Mouse (Mus musculus) frontal cortex, adult 2 months (tissue): ENCODE measurements around the gene Cd47. TPM values are rescaled to one million over a fixed set of nuclear protein-coding genes. Genes with fewer than 3 reads are reported as not detected.
A peak's percentile ranks its signal among the peaks of the same experiment; 100 is the strongest.

Experiments
- DNase-seq, 2 experiments: peaks; one replicate each; pipeline ENCODE4 v3.0.0; 2022; ENCODE audit warnings: low spot score in 1 of 2; ENCODE audit errors: extremely low spot score in 1 of 2
- polyA plus RNA-seq: library from polyadenylated mRNA; depleted of rRNA; stranded (reverse); fragments of >200 nt; gene quantifications from 2 replicates; pipeline ENCODE4 v1.2.3, GENCODE M21; 2012

The Cd47 gene
- polyA plus RNA-seq, 1 experiment, result 127 TPM

DNA sequence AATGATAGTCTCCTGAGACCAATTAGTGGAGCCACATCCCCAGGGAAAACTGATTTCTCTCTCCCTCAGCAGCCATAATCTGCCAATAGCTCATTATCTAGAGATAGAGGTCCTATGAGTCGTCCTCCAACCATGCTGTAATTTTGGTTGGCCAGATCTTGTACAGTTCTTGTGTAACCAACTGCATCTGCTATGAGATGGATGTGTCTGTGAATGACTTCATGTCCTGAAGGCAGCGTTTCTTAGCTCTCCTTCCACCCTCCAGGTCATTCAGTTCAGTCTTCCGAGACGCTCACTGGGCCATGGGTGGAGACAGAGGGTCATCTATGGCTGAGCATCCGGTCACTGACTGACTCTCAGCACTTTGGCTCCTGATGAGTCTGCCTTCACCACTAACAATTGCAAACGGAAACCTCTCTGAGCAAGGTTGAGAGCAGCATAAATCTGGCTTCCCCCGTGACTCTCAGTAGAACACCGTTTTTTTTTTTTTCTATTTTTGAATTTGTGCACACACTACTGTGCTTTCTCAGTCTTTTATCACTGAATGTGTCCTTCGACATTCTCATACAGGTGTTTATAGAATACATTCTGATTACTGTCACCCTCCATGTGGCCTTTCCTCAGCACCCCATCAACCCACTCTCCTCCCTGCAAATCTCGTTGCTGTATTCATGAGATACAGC, 104.1 kb downstream of the Cd47 start:
- DNase-seq, result no peak

DNA sequence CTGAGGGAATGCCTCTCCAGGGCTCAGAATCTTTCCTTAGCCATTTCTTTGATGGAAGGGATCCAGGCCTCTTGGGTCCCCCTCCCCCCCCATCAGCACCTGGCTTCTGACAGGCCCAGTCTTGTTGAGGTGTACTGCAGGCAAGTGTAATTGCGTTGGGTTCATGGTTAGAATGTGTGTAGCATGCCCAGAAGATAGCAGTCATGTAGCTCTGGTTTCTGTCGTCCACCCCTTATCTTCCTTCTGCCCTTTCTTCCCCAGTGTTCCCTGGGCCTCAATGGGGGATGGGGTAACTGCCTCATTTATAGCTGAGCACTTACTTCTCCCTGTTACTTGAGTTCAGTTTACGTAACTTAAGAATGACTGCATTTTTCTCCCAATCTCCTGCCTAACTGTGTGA, 104.7 kb downstream of the Cd47 start:
- no peak for DNase-seq

DNA sequence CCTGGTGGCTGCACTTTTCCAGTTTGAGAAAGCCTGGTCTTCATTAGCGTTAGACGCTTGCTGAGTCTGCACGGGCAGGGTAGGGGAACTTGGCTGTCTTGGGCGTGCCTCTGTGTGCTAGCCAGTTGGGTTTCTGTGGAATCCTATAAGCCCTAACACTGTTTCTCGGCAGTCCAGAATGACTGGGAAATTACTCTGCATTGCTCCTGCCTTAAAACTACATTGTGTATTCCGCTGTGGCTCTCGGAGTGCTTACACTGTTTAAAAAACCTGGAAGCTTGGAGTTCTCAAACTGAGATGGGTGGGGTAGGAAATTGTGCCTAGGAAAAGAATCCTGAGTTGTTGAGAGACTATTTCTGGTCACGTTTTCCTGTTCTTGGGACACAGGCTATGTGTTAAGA, 105.3 kb downstream of the Cd47 start:
- no peak for DNase-seq

DNA sequence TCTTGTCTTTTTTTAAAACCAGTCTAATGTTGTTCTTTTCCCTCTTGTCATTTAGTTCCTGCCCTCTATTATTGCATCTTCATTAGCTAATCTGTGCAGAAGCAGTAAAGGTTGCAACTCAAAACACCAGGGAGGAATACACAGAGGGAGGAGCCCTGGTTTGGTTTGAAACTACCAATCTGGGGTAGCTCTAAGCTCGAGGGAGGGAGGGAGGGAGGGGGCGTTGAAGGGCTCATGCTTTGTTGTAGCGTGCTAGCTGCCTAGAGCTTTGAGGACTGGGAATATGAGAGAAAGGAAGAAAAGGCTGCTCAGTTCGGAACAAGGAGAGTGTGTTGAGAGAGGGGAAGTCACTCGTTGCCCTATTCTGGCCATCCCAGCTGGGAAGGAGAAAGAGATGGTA, 105.7 kb downstream of the Cd47 start:
- no peak for DNase-seq

DNA sequence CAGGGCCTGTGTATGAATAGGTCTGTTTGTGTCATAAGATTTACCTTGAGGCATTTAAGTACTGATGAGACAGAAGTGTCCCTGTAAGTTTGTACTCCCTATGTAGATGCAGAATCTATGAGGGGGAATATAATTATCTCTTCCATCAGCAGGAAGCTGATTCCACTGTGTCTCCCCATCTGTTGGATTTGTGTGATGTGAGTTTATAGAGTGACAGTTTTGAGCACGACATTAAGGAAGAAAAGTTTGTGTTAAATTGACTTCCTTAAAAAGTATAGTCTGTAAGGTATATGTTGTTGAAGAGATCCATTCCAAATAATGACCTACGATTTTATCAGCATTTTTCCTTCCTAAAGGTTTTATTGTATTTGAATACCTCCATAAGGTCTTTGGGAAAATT, 106.6 kb downstream of the Cd47 start:
- no peak for DNase-seq

DNA sequence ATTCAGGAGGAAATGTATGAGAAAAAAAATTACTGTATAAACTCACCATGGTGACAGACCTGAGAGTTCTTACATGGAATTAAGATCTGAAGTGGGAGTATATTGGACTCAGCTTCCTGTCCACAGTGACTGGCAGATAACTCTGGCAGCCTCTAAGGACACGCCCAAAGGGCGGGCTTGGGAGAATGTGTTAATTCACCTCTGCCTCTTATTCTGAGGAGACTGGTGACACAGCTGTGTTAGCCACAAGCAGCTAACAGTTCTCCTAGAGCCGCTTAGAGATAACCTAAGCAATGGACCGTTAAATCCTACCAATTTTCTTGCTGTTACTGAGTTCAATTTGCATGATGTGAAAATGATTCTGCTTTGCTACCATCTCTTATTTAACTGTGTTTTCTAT, 107.0 kb downstream of the Cd47 start:
- DNase-seq, result no peak

DNA sequence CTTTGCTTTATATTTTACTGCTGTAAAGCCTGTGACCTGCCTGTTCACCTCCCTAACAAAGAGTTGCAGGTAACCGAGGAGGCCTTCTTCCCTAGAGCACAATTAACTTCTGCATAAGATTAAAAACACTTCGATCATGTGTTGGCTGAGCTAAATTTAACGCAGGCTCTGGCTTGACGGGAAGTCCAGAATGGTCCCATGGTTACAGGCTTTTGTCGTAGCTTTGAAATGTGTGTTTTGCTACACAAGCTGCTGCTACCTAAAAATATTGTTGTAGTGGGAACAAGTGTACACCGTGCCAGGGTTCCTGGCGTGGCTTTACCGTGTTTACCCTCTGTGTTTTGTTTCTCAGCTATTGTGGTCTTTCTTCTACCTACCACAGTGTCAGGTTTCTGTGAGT, 109.2 kb downstream of the Cd47 start:
- no peak for DNase-seq

DNA sequence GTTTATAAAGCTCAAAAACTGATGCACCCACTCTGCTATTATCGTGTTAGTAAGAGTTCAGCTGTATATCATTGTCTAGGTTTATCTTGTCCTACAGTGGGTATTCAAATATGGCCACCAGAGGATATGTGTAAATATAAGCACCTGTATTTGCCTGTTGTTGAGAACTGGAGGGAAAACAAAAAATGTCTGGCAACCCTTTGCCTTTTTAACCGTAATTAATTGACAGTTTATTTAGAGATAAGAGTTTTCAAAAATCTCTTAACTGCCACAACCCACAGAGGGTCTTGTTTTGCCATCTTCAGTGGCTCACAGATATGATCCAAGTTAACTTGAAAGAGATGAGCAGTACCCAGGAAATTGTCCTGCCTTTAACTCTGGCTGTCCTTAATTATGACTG, 113.8 kb downstream of the Cd47 start:
- DNase-seq, result no peak

DNA sequence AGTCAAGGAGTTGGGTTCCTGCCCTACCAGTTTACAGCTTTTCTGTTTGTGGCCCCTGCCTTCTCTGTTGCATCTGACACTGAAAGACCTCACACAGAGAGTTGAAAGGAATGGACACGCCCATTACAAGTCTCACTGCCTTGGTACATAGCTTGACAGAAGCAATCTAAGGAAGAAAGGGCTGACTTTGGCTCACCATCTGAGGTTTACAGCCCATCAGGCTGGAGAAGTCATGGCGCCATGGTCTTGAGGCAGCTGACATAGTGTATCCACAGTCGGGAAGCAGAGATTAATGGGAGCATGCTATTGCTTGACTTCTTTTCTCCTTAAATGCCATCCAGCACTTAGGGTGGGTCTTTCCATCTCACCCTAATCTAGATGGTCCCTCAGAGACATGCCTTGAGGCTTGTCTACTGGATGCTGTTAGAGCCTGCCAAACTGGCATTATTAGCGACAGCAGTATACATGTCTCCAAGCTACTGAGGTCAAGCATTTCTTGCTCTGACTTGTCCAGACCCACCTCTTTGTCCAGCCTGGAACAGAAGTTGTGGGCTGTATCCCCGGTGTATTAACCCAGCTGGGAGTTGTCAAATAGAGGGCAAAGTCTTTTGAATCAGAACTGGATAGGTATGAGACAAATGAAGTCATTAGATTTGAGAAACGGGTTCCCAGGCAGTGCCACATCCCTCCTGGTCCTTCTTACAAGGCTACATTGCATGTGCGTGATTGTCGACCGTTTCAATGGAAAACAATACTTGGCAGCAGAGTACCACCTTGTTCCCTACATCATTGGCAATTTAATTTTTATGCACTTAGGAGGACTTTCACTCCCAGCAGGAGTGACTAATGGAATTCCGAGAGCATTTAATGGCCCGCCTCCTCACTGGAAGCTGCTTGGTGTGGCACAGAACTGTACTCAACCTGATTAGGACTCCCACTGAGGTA, 115.5 kb downstream of the Cd47 start:
- no peak for DNase-seq

DNA sequence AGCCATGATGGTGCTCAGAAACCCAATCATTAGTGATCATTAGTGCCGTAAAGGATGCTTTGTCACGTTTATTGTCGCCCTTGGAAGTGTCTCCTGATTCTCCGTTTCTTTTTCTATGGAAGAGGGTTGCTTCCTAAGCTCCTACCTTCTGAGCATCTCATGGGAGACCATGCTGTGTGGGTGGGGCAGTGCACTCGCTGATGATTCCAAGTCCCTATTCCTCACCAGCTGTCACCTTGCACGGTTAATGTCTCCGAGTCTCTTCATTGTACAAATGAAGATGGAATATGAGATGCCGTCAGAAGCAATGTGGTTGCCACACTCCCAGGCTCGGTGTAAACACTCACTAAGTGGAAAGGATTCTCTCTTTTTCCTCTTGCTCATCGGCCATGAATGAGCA, 119.9 kb downstream of the Cd47 start:
- DNase-seq, result no peak

DNA sequence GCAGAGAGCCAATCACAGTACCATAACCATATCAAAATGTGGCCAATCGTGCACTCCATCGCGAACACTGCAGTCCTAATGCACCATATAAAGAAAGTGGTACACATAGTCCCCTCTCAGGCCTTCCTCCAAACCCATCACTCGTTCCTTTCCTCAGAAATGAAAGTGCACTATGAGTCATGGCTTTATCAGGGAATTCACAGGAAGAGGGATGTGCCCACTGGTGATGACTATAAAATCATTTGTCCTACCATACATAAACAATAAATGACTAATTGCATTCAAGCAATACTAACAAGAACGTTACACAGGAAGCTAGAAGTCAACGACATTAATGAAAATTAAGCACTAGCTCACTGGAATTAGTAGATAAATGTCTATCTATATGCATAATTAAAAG, 121.3 kb downstream of the Cd47 start:
- no peak for DNase-seq

DNA sequence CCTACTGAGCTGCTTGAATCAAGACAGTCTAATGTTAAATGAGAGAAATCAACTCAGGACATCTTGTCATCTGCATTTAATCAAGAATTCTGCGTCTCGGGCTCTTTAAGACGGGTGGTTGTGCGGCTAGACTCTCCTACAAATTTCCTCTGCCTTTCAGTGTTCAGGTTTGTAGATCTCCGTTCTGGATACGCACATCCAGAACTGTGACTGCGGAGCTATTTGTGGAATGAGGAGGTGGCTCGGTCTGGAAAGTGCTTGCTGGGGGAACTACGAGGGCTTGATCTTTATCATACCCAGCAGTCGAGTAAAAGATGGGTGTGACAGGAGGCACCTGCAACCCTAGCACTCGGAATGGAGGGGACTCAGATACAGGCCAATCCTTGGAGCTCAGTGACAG, 121.8 kb downstream of the Cd47 start:
- DNase-seq, result peak in 1 of 2 experiments; percentile 30

DNA sequence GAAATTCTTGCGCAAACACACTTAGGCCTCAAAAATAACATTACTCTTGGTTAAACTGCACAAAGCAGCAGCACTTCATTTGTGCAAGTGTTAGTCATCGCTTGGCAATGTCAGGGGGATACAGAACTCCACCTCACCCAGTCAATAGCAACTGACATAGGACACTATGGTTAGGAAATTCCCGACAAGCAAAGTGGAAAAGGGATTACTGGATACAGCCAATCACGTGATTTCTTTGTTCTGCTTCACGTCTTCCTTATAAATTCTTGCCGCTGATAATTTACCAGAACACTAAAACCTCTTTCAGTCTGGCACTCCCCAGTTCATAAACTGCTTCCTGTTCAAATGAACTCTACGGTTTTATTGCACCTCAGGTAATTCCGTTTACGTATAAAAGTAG, 123.4 kb downstream of the Cd47 start:
- no peak for DNase-seq

DNA sequence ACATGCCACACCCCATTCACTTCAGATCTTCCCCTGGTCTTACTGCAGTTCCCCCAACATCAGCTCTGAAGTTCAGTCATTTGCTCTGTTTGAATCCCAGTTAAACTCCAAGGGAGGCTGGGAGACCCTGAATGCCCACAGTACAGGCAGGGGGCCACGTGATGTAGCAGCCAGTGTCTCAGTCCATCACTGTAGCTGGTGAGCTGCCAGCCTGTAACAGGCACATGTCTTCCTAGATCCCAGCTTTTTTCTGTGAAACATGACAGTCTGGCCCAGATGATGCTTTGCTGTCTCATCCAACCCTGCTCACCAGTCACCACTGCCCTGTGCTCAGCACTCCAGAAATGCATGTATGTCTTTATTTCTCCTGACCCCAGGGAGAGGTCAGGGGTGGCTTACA, 124.6 kb downstream of the Cd47 start:
- no peak for DNase-seq

DNA sequence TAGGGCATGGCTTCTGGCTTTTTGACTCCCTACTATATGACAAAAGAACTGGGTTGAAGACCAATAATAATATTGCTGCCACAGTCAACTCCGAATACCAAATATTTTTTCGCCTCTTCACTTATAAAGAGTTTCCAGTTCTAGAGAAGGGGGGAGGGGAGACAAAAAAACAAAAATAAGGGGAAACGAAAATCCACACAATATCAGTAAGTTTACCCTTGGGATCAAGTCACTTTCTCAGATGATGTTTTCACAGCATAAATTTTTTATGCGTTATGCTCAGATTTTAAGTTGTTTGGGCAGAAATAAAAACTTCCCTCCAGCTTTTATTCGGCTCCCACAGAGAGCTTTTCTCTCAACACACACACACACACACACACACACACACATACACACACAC, 132.9 kb downstream of the Cd47 start:
- no peak for DNase-seq

DNA sequence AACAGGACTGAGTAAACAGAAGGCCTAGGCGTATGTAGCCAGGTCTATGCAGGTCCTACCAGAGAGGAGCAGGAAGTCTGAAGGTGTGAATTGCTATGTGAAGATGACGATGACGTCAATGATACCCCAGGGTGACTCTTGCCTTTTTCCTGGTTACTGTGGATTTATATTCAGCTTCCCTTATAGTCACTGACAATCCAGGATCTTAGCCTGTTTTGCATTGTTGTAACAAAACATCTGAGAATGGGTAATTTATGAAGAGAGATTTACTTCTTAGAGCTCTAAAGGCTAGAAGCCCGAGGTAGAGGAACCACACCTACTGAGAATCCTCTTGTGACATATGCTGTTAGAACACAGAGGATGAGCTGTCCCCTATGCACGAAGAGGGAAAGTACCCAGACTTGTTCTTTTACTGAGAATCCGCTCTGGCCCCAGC, 135.7 kb downstream of the Cd47 start:
- DNase-seq, result no peak

DNA sequence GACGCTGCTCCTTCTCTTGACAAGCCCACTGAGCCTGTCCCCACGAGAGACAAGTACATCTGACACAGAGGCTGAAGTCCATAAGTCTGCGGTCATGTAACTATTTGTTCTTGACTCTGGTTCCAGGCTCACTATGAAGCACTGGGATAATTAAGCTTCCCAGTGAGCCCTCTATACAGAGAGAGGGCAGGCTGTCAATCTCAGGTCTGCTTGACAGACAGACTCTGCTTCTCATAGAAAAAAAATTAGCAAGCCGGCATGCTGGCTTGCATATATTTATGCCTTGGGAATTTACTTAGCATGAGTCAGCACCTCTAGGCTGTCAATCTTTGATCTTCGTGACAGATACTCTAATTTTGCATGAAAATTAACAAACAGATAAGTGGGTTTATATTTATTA, 136.5 kb downstream of the Cd47 start:
- DNase-seq, result no peak

DNA sequence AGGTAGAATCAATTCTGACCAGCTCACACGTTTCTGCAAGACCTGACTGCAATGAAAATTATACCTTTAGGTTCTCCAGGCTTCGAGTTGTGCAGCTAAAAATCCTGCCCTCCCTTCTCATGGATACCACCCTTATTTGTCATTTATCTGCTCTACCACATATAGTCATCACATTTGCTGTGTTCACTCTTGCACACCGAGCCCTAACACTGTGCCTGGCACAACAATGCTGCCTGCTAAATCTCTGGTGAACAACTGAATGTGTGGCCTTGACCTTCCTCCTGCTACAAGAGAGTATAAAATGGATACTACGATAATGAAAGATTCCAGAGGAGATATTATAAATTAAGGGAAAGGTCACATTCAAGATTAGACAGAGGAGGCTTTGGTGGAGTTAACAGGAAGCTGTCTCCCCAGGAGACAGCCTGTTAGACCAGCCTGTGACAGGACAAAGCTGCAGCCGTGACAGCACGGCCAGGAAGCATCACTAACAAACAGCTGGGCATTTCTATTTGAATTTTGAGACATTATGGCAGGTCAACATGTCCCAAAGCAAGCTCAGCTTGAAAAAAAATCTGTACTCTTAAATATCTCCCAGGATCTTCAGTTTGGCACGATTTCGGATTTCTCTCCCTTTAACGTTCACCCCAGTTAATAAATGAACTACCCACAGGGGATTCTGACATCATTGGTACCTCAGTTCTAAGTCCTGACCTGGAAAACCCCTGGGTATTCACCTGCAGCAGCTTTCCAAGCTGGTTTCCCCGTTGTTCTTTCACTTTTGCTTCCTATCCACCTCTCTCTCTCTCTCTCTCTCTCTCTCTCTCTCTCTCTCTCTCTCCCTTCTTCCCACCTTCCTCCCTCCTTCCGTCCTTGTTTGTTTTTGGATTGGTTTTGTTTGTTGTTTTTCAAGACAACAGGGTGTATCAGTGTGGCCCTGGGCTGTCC, 137.2 kb downstream of the Cd47 start:
- DNase-seq, result no peak

DNA sequence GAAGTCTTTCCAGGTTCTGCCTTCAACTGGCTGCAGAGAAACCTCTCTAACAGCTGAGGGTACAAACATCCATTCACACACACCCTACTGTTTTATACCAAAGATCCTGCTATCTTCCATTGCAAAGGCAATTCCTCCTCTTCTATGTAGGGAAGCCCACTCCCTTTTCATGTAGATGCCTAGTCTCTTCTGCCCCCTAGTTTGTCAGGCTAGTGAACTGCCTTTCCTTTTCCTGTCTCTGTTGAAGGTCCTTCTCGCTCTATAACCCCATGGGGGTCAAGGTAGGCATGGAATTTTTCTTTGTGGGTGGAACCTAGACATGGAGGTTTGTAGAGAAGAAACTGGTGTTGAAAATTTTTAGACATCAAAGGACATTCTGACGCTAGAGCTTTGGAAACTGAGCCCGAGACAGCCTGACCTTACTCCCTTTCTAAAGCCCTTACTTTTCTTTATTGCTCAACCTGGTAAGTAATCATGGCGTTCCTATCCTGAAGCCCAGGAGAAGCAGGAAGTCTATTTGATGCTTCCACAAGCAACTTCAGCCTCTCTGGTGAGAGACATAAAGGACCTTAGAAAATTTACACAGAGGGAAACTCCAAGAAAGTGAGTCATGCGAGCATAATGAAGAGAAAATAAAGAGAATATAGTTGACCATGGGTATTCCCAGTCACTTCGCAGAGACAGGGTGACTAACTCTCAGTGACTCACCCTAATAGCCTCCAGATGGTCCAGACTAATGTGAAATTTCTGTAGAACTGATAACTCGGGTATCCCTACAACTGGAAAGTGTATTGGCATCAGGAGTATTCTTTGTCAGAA, 138.4 kb downstream of the Cd47 start:
- DNase-seq, result no peak

DNA sequence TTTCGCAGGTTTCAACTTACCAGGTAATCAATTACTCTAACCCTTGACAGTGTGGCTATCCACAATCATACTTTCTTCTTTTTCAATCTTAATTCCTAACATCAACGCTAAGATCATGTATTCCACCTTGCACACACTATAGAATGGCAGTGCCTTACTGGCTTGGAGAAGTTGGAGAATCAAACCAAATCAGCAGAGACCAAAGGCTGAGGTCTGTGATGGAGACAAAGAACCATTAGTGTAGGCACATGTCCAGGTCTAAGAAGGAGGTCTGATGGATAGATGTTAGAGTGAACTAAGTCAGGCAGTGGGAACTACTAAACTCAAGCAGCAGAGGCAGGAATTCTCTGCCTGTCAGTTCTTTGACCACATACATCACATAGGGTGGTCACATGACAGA, 139.0 kb downstream of the Cd47 start:
- DNase-seq, result no peak
